Mouse (Mus musculus) G1E (cell line): ENCODE data around the gene Wdr83os.

Experiments used
- CTCF ChIP-seq: IDR thresholded peaks from 2 replicates; pipeline ENCODE4 v1.5.1; 2012; ENCODE audit warnings: low read depth, low read length, inconsistent platforms, mixed read lengths
- GATA1 ChIP-seq: IDR thresholded peaks from 2 replicates; pipeline ENCODE4 v1.6.1; 2012; ENCODE audit warnings: borderline replicate concordance, low read length, inconsistent platforms, mixed read lengths
- TAL1 ChIP-seq: conservative IDR thresholded peaks from 2 replicates; pipeline ENCODE4 v1.6.1; 2012; ENCODE audit warnings: low read depth, low read length, inconsistent platforms, mixed read lengths

- no peak for TF ChIP-seq GATA1
- TF ChIP-seq CTCF = no peak
- no peak for TF ChIP-seq TAL1
Observed at GRCm38 (mm10) chr8:85123691-85124090, 43.2 kb downstream of the Wdr83os start.
